Mouse (Mus musculus): ENCODE results near the gene Mgat3. TPM values are rescaled to one million over a fixed set of nuclear protein-coding genes. Genes with fewer than 3 reads are reported as not detected.

Gene Mgat3
- total RNA-seq, 2 experiments from 2014 or later: 2.8 to 3.1 TPM

- DNase-seq: peak; percentile 91
These were observed 87.2 kb downstream of the Mgat3 start for GRCm38 (mm10) chr15:80260677-80261076.

GRCm38 (mm10) chr15:80261100-80261499 is 87.6 kb downstream of the Mgat3 start:
- no peak for DNase-seq

GRCm38 (mm10) chr15:80263610-80264575 is 90.4 kb downstream of the Mgat3 start, which contains the start of gene Rps19bp1:
Rps19bp1 (minus strand) TSS chr15:80264315.
- peak; percentile 89 for DNase-seq

Other genes starting within 250 kb of the Mgat3 start
- 1 to 10 TPM; 2.9 to 4.1 TPM for gene Cbx7, start 202.6 kb upstream of the Mgat3 start, total RNA-seq (2021)
- gene Pdgfb, start 158.7 kb upstream of the Mgat3 start, total RNA-seq (2021): 10 to 100 TPM; 40.8 to 59.3 TPM
- gene Syngr1, start 82.4 kb upstream of the Mgat3 start, total RNA-seq (2021): 10 to 100 TPM; 16.1 to 17.0 TPM
- gene Rpl3, start 81.9 kb upstream of the Mgat3 start, total RNA-seq (2021): 100 to 1,000 TPM; 224 to 271 TPM
- 10 to 100 TPM; 17.1 to 20.6 TPM for gene Tab1, start 40.6 kb upstream of the Mgat3 start, total RNA-seq (2021)
- 10 to 100 TPM; 22.8 to 27.2 TPM for gene Mief1, start 60.3 kb downstream of the Mgat3 start, total RNA-seq (2021)
- 1 to 10 TPM in 1 of 2 experiments, not detected in 1; 7.5 TPM for gene AC140267.1, start 62.1 kb downstream of the Mgat3 start, total RNA-seq (2021)
- 100 to 1,000 TPM in 1 of 2 experiments, 10 to 100 TPM in 1; 94.7 to 131 TPM for gene Atf4, start 81.5 kb downstream of the Mgat3 start, total RNA-seq (2021)
- gene Rps19bp1, start 90.6 kb downstream of the Mgat3 start, total RNA-seq (2021): 10 to 100 TPM; 16.7 to 18.8 TPM
- gene Cacna1i, start 113.5 kb downstream of the Mgat3 start, total RNA-seq (2021): under 1 TPM; 0.07 to 0.12 TPM

All from gastrocnemius, postnatal 10 days (tissue).